Mouse (Mus musculus) T-helper 2 cell (primary cell): Measurements from ENCODE around the gene Gm9918.

ENCODE experiments used
- in situ Hi-C: fragments of 300-600 bp; cut with MboI, MseI; formaldehyde crosslinking; loops from one replicate; pipeline ENCODE4 v1.15.1; 2025; ENCODE audit warnings: high pct_unique_total_duplicates

Gene Gm9918

GRCm38 (mm10) chr15:102273982-102274716 is 3.8 kb downstream of the Gm9918 start:
- in situ Hi-C loops, result no loop called here

GRCm38 (mm10) chr15:102278726-102279091 is 8.3 kb downstream of the Gm9918 start:
- in situ Hi-C loops, result no loop called here

- in situ Hi-C loops, result no loop called here
These were observed 8.9 kb downstream of the Gm9918 start, which contains the start of gene Mfsd5 for GRCm38 (mm10) chr15:102279092-102279782. TSS of gene Mfsd5 (plus strand) at chr15:102279454.

GRCm38 (mm10) chr15:102279783-102280520 is 9.6 kb downstream of the Gm9918 start:
- in situ Hi-C loops, result no loop called here

- in situ Hi-C loops, result no loop called here
These were observed 10.3 kb downstream of the Gm9918 start for GRCm38 (mm10) chr15:102280623-102281022.

GRCm38 (mm10) chr15:102282463-102283292 is 12.3 kb downstream of the Gm9918 start:
- in situ Hi-C loops, result no loop called here

- in situ Hi-C loops, result no loop called here
These were observed 13.3 kb downstream of the Gm9918 start for GRCm38 (mm10) chr15:102283648-102284047.

GRCm38 (mm10) chr15:102287395-102287794 is 17.0 kb downstream of the Gm9918 start:
- in situ Hi-C loops, result no loop called here

- in situ Hi-C loops, result no loop called here
These were observed 25.4 kb downstream of the Gm9918 start, which contains the start of gene Espl1 for GRCm38 (mm10) chr15:102295633-102296367. TSS of gene Espl1 (plus strand) at chr15:102296266.

GRCm38 (mm10) chr15:102296368-102297006 is 26.1 kb downstream of the Gm9918 start:
- in situ Hi-C loops, result no loop called here

- in situ Hi-C loops, result no loop called here
These were observed 32.2 kb downstream of the Gm9918 start for GRCm38 (mm10) chr15:102302542-102302941.

- in situ Hi-C loops, result no loop called here
These were observed 38.4 kb downstream of the Gm9918 start for GRCm38 (mm10) chr15:102308717-102309116.

- in situ Hi-C loops, result loop anchor here (10.0 kb wide), 1 partner anchor 215 kb away; no protein-coding TSS in a partner anchor
These were observed 39.9 kb downstream of the Gm9918 start for GRCm38 (mm10) chr15:102310074-102310845.

GRCm38 (mm10) chr15:102311489-102311888 is 41.1 kb downstream of the Gm9918 start:
- in situ Hi-C loops, result loop anchor here (10.0 kb wide), 1 partner anchor 217 kb away; no protein-coding TSS in a partner anchor

GRCm38 (mm10) chr15:102315292-102315691 is 44.9 kb downstream of the Gm9918 start:
- in situ Hi-C loops, result loop anchor here (10.0 kb wide), 1 partner anchor 220 kb away; no protein-coding TSS in a partner anchor

GRCm38 (mm10) chr15:102316263-102316662 is 45.9 kb downstream of the Gm9918 start:
- in situ Hi-C loops, result loop anchor here (10.0 kb wide), 1 partner anchor 221 kb away; no protein-coding TSS in a partner anchor
